Mouse (Mus musculus): ENCODE data around the gene Iqub.

Gene Iqub

DNA sequence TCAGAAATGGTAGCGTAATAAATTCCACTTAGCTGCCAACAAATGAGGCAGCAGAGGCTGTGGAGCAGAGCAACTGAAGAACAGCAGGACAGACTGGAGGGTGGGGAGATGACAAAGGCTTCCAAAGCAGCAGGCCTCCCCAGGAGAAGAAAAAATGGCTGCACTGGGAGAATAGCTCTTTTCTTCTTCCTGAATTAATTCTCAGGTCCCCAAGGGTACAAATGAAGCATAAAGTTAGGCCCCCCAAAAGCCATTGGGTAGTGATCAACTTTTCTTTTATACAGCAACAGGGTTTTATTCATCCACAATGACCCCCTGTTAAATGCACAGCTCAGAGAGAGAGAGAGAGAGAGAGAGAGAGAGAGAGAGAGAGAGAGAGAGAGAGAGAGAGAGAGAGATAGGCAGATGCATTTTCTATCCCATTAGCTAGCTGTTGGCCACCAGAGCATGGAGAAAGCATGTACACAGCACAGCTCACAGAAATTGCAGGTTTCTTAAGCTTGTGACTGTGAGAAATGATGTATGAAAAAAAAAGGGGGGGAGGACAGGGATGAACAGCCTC is 44.2 kb downstream of the Iqub start:
- no peak for DNase-seq (ENCODE audit: extremely low read depth, low read depth)

DNA sequence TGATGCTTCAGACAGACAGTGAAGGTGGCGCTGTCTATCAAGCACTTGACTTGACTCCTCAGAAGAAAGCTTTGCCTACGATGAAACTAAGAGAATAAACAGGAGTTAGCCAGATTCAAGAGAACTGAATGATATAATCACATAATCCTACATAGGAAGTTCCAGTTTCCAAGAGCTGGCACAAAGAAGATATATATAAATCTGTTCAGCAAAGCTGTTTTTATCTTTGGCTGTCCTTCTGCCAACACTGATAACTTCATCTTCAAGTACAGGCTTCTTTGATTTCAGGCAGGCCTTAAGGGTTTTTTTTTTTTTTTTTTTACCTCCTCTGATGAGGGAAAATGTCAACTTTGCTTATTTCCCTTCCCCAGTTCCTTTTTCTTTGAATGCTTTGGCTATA is 44.7 kb downstream of the Iqub start:
- no peak for DNase-seq (ENCODE audit: extremely low read depth, low read depth)

DNA sequence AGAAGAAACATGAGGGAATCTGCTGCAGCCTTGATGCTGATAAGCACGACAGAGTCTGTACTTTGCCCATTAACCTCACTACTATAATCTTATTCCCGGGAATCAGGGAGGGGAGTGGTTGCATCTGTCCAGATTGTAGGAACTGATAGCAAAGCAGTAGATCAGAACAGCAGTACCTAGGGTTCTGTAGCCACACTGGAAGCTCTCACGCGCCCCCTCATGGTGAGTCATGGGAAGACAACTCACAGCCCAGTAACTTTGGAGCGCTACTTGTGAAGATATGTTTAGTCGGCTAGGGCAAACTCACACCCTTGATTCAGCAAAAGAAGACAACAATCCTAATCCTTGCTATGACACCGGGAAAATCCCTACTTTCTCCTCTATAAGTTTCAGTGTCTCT is 58.8 kb downstream of the Iqub start:
- DNase-seq (ENCODE audit: extremely low read depth, low read depth), result no peak

DNA sequence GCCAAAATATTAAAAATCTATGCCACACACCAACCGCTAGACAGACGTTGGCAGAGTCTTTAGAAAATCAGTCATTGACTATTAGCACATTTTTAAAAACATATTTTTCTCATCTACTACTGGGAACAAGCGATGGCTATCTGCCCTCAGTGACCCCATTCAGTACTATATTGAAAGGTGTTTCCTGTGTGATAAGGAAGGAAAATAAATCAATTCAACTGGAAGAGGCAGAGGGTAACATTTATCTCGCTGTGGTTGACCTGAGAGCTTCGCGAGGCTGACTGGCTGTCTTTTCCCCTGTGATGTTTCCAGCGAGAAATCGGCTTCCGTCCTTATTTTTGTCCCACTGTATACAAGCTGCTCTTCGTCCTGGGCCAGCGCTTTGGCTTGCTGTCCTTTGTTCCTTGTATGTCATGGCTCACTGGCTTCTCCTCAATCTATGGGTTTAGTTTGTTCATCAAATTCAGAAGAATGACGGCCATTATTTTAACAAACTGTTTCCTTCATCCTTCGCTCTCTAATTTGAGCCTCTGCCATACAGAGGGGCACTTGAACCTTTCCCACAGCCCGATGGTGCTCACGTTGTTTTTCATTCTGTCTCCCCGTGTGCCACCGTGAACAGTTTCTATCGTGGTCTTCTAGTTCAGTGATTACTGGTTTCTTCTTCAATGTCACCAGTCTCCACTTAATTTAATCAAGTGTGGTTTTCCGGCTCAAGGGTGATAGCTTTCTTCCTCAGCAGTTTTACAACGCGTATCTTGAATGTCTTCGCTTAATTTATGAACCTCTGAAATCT is 63.6 kb downstream of the Iqub start:
- no peak for DNase-seq (ENCODE audit: extremely low read depth, low read depth)

DNA sequence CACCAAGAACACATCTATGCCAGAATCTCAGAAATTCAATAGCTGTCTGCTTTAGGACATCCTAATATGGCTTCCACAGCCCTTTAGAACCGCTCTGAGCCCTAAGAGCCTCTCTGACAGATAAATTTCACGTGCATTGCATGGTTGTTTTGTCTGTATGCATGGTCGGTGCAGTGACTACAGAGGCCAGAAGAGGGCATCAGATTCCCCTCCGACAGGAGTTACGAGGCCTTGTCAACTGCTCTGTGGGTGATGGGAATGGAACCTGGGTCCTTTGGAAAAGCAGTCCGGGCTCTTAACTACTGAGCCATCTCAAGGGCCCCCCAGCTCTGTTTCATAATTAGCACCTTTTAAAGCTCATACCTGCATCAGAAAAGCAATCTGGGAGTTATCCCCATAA is 64.6 kb downstream of the Iqub start:
- DNase-seq (ENCODE audit: extremely low read depth, low read depth), result no peak

DNA sequence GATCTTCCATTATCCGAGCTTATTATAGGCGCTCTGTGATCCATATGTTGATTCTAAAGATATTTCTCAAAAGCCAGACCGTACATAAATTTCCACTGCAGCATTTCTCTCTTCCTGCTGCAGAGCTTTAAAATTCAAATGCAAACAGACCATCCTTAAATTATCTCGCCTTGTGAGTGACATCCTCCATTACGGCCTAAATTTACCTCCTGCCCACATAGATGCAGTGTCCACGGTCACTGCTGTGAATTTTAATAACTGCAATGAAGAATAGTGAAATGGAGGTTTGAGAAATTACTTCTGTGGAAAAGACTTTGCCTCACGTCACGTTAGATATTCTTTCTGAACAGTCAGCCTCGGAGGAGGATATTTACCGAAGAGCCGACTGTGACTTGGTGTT is 98.8 kb downstream of the Iqub start:
- DNase-seq (ENCODE audit: extremely low read depth, low read depth), result no peak

DNA sequence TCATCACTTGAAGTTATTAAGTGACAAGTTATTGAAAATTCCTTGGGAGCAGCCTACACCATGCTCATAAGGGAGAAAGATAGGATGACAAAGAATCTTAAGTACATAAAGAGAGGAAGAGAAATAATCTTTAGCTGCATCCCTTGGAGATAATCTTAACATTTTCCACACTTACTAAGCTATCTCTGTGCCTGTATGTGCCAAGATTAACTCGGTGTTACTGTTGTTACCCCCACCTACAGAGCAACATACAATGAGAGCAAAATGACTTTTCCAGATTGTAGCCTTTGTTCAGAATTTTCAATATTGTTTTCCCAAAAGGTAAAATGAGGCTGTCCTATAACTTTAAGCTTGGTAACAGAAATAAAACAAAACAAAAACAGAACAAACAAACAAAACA is 99.4 kb downstream of the Iqub start:
- no peak for DNase-seq (ENCODE audit: extremely low read depth, low read depth)

DNA sequence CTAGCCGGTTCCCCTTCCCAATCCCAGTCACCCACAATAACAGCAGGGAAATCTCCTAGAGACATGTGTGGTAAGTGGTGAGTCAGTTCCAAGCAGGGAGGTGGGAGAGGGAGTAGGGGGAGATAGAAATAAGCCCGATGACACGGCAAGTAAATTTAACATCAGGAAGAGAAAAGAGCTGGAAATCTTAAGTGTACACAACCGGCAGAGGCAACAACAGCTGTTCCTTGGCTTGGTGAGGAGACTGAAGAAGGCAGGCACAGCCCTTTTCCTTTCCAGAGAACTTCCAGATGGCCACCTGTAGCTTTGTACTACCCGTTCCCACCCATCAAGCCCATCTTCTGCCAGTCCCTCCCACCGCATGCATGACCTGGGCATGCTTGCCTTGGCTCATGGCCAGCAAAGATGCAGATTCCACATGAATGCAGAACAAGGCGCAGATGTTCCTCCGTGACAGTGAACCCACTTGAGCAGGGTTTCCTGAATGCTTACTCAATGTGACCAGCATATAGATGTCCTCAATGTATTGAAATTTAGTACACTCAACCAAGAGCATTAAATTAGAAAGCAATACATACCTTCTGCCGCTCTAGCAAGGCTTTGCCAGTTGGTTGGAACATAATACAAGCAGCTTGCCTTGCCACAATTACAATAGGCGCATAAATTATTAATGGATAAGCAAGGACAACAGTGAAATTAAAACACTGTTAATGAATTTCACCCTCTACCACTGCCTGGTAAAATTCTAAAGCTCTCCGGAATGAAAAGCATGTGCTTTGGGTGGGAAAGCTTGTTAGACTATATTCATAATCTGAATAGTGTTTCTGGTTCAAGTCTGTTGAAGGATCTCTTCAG is 106.1 kb downstream of the Iqub start:
- no peak for DNase-seq (ENCODE audit: extremely low read depth, low read depth)

DNA sequence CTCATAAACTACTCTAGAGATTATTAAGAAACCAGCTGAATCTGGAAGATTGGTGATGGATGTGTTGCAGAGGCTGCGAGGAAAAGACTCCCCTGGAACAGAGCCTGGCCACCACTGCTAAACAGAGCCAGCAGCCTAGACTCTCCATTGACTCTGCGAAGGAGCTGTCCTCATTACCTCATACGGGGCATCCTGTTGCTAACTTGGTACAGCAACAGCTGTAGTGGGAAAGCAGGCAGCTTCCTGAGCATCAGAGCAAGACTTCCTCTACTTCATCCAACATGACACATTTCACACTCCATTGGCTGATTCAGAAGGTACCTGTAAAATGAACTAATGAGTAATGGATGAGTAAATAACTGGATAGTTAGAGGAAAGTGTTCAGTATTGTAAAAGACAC is 107.1 kb downstream of the Iqub start:
- DNase-seq (ENCODE audit: extremely low read depth, low read depth), result no peak

DNA sequence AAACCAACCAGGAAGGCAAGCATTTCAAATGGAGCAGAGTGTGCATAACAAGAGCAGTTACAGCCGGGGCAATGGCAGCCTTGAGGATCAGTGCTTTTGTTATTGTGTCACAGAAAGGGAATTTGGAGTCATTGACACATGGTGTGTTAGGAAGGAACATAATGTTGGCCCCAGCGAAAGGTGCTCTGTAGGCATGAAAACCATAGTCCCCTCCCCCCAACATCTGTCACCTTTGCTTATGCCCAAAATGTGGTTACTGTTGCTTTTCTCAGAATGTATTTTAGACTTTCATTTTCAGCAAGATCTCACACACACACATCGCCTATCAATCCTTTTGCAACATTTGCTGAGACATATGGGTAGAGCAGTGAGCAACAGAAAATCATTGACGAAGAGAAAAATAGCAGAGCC is 117.6 kb downstream of the Iqub start:
- DNase-seq (ENCODE audit: extremely low read depth, low read depth), result no peak

Data from MEL-GATA-1-ER (cell line).